Mouse (Mus musculus) lung, adult 2 months (tissue): ENCODE data around the gene Sla2. TPM values are rescaled to one million over a fixed set of nuclear protein-coding genes. Genes with fewer than 3 reads are reported as not detected.
"Not testable (repeated sequence)": the region's sequence is repeated elsewhere in the genome, so short reads cannot be mapped to it uniquely, and the experiment has no call there.

Experiments used
- DNase-seq: peaks from one replicate; pipeline ENCODE4 v3.0.0; 2022
- H3K4me1 ChIP-seq: fragments of 200-500 bp; 2 replicates; pipeline ENCODE4 v1.6.1; 2011; ENCODE audit warnings: low read length; ENCODE audit not compliant: control insufficient read depth, insufficient read depth
- H3K4me3 ChIP-seq: fragments of 200-500 bp; replicated peaks from 2 replicates; pipeline ENCODE3; 2011; ENCODE audit warnings: low read depth, mild to moderate bottlenecking, control low read depth, low read length; ENCODE audit errors: extremely low read depth
- CTCF ChIP-seq: fragments of 200-500 bp; IDR thresholded peaks from 2 replicates; pipeline ENCODE4 v1.5.1; 2011; ENCODE audit warnings: mild to moderate bottlenecking, low read length, control low read depth; ENCODE audit not compliant: insufficient read depth
- POLR2A ChIP-seq: fragments of 200-500 bp; IDR thresholded peaks from 2 replicates; pipeline ENCODE4 v1.6.1; 2011; ENCODE audit warnings: low read depth, mild to moderate bottlenecking, control low read depth, low read length, borderline replicate concordance; ENCODE audit errors: extremely low read depth
- WGBS: fragments of 180-500 bp; shearing (Covaris S2); methylation state at CpG from one replicate; pipeline ENCODE4 v1.1.7; 2018; 5-methylcytosine and 5-hydroxymethylcytosine counted together
- polyA plus RNA-seq: library from polyadenylated mRNA; depleted of rRNA; stranded (reverse); fragments of >200 nt; gene quantifications from 2 replicates; pipeline ENCODE4 v1.2.3, GENCODE M21; 2012

Gene Sla2
- polyA plus RNA-seq, 1 experiment: 0.95 TPM

DNA sequence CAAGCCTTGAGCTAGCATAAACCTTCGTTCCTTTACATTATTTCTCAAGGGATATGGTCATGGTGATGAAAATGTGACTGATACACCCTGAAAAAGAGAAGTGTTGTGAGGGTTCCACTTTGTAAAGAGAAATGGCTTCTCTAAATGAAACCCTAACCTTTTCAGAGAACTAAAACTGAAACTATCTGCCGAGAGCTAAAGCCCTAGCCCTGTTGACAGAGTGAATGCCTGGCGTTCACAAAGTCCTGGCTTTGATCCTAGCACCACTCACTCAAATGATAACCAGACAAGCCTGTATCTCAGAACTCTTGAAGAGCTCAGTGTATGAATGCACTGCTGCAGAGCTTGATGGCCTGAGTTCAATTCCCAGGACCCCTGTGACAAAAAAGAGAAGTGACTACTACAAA is 29.6 kb downstream of the Sla2 start:
- TF ChIP-seq CTCF (no peak), POLR2A (no peak)
- WGBS: 28% methylated on average over 3 of the region's 3 CpGs
- Histone ChIP-seq H3K4me1 (peaks cover 7% of the 10 kb centered on the region; the same call in 1 of the 2 replicates), H3K4me3 (no peak overlapping the region)
- DNase-seq: no peak

DNA sequence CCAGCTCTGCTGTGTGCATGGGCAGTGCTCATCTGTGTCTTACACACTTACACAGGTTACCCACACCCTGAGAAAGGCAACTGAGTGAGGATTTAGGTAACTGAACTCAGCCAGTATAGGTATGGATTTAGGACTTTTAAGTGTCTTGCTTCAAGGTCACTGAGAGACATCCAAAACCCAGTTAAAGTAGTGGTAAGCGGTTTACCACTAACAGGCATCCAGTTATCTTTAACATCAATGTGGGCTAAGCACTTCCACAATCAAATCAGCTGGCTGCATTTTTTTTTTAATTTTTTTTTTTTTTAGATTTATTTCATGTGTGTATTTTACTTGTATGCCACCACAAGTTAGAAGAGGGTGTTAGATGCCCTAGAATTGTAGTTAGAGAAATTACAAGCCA is 30.7 kb downstream of the Sla2 start:
- Histone ChIP-seq H3K4me1 (peaks cover 4% of the 10 kb centered on the region; the same call in 1 of the 2 replicates), H3K4me3 (no peak overlapping the region)
- TF ChIP-seq POLR2A (no peak), CTCF (no peak)
- WGBS: 90% methylated on average over 1 of the region's 1 CpGs
- no peak for DNase-seq

DNA sequence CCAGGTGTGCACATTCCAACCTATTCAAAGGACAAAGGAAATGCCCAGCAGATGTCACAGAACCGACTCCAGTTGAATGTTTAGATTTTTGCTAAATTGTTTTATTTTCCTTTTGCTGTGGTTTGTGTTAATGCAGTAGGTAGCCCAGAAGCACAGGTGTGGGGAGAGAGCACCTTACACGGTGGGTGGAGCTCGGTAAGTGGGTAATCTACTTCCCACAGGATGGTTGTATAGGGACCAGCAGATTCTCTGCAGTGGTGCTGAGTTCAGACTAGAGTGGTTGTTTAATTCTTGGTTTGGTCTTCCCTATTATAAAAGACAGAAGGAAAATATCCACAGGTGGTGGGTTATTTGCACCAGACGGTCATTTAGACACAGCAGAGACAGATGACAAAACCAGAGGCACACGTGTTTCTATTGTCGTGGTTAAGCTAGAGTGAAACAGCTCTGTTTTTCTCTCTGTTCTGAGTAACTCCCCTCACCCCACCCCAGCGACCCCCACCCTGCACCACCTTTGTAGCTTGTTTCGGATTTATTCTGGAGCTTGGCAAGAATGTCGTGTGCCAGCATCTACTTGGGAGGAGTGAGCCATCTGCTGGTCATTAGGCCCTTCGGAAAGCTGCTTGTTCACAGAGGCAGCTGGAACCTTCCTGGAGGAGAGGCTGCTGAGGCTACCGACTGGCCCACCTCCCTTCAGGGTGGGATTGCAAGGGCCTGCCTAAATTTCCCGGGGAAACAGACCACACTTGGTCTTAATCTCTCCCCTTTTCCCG is 32.8 kb downstream of the Sla2 start:
- not testable (repeated sequence) for H3K4me3 ChIP-seq, H3K4me1 ChIP-seq, DNase-seq
- TF ChIP-seq CTCF: peak; percentile 66
- WGBS: 45% methylated on average over 13 of the region's 13 CpGs

DNA sequence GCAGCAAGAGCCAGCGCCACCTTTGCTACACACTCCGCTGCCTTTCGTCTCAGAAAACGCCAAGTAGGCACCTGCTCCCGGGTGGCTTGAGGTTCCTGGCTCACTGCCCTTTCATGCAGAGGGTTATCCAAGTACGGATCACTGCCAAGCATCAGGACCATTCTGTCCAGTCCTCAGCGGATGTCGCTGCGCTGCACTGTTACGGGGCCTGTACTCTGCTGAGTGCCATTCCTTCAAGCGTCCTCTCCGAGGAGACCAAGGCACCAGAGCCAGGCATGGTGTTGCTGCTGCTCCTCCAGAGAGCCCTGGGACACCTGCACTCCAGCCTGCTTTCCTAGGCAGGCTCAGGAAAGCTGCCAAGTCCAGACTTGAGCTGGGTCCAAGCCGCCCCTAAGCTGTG is 33.4 kb downstream of the Sla2 start:
- H3K4me1 ChIP-seq, DNase-seq, H3K4me3 ChIP-seq: not testable (repeated sequence)
- WGBS: 72% methylated on average over 8 of the region's 13 CpGs

DNA sequence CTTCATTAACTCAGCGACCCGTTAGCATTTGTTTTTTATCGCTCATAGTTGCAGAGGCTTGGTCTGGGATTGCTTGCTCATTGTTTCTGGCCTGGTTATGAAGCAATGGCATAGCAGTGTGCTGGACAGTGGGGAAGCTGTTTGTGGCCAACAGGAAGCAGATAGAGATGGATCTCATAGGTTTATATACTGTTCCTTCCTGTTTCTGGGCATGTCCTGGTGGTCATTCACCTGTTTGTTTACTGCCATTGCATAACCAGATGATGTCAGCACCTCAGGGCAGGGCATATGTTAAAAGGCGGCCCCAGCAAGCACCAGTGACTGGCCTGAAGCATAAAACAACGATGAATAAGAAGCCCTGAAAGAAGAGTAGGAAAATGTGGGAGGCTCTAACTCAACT is 36.5 kb downstream of the Sla2 start:
- DNase-seq: no peak
- no peak for TF ChIP-seq CTCF
- TF ChIP-seq POLR2A: no peak
- no peak overlapping the region for H3K4me3 ChIP-seq
- H3K4me1 ChIP-seq: no peaks in the 10 kb centered on the region; the same call in 1 of the 2 replicates
- 49% methylated on average over 5 of the region's 5 CpGs for WGBS

DNA sequence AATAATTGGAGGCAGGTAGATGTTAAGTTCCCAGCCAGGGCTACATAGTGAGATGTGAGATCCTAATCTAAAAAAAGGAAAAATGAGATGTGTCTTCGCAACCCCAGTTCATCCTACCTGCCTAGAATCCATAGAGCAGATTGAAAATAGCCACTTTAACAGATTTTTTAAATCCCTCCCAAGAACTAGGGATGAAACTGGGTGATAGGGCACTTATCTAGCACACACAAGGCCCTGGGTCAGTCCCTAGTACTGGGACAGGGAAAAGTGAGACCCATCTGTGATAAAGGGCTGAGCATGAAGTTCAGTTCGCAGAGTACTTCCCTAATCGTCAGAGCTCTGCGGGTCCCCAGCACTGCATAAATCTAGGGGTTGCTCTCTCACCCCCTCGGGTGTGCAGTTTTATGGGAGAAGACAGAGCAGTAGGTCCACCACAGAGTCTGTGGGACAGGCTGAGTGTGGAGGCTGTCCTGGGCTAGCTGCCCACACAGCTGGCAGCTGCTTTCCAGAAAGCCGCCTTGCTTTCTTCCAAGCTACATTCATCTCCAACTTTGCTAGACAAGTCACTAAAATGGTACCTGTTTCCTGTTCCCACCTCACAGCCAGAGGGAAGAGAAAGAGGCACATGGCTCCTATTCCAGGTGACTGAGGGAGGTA is 38.3 kb downstream of the Sla2 start:
- Histone ChIP-seq H3K4me1 (peaks cover 6% of the 10 kb centered on the region), H3K4me3 (no peak overlapping the region)
- TF ChIP-seq CTCF: no peak
- no peak for TF ChIP-seq POLR2A
- no peak for DNase-seq
- 73% methylated on average over 6 of the region's 6 CpGs for WGBS

DNA sequence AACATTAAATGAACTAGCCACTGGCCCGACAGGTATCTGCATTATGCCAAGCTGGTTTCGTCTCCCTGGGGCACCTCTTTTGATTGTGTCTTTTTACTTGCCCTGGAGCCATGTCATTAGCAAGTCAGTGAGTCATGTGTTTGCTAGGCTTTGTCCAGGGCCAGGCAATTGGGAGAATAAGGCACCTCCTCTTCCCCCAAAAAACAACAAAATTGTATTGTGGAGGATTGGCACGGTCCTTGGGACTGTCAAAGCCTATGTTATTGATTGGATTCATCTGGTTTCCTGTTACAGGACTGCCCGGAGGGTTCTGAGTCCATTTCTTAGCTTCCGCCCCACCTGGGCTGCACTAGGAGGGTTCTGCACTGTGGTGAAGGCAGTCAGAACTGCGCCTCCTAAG is 39.3 kb downstream of the Sla2 start:
- TF ChIP-seq CTCF: no peak
- no peak for TF ChIP-seq POLR2A
- Histone ChIP-seq H3K4me1 (peaks cover 6% of the 10 kb centered on the region), H3K4me3 (no peak overlapping the region)
- no peak for DNase-seq
- WGBS: 59% methylated on average over 6 of the region's 6 CpGs

DNA sequence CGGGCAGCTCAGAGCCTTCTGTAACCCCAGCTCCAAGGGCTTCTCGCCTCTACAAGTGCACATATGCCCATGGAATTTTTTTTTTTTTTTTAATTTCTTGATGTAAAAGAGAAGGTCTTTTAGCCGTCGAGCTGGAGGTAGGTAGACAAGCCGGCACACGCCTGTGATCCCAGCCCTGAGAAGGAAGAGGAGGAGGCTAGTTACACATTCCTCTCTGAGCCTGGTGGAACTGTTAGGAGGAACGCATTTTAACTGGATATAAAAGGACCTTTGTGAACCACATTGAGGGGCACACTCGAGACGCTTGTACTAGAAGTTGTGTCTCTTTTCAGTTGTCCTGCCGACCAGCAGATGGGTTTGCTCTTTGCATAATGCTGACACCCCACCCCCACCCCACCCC is 42.3 kb downstream of the Sla2 start:
- TF ChIP-seq POLR2A (no peak), CTCF (no peak)
- H3K4me3 ChIP-seq: no peak overlapping the region
- DNase-seq: no peak
- H3K4me1 ChIP-seq: peaks cover 15% of the 10 kb centered on the region
- WGBS: 51% methylated on average over 10 of the region's 10 CpGs

DNA sequence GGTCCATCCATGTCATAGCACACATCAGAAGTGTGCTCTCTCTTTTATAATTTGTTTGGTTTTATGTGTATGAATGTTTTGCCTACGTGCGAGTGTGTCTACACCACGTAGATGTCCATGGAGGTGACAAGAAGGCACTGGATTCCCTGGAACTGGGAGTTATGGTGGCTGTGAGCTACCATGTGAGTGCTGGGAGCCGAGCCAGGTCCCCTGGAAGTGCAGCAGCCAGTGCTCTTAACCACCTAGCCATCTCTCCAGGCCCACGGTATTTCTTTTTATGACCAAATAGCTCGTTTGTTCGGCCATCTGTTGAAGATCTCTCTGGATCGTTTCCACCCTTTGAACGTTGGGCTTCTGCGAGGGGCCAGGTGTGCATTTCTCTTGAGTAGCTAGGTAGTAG is 43.7 kb downstream of the Sla2 start:
- Histone ChIP-seq H3K4me1 (peaks cover 15% of the 10 kb centered on the region), H3K4me3 (no peak overlapping the region)
- no peak for TF ChIP-seq CTCF
- TF ChIP-seq POLR2A: no peak
- DNase-seq: no peak
- WGBS: 76% methylated on average over 10 of the region's 10 CpGs

DNA sequence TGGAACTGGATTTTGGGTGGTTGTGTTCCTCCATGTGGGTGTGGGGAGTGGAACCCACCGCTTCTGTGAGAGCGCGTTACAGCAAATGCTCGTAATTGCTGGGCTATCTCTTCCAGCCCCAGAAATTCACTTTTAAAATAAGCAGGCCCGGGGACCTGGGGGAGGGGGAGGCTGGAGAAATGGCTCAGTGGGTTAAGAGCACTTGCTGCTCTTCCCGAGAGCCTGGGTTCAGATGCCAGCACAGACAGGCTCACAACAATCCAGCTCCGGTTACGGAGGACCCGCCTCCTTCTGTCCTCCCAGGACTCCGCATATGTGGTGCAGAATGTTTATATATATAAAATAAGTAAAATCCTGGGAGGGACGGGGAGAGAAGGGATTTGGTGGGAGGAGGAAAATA is 44.3 kb downstream of the Sla2 start:
- no peak for TF ChIP-seq CTCF
- TF ChIP-seq POLR2A: no peak
- 59% methylated on average over 11 of the region's 11 CpGs for WGBS
- Histone ChIP-seq H3K4me1 (peaks cover 15% of the 10 kb centered on the region), H3K4me3 (no peak overlapping the region)
- DNase-seq: no peak
